Mouse (Mus musculus): ENCODE data around the gene Vmn1r34. TPM values are rescaled to one million over a fixed set of nuclear protein-coding genes. Genes with fewer than 3 reads are reported as not detected.

The Vmn1r34 gene
- not detected for total RNA-seq (2023)

GRCm38 (mm10) chr6:66643779-66644178 is at the start of gene Vmn1r34:
Gene Vmn1r34, minus strand, starts transcription at chr6:66643879.

DNA sequence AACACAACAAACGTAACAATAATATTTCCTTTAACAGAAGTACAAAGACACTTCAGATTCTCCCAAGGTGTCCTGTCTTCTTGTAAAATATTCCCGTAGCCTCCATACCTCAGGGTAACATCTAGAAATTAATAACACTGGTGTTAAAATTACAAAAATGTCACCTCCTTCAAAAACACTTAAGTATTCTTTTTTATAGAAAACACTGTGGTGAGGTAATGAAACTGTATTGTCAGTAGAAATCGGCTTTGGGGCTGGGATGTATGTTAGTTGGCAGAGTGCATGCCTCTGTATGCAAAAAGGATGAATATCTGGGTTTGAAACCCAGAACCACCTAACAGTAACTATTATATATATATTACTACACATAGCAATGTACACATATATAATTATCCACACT is 42.1 kb upstream of the Vmn1r34 start, which contains the start of gene Vmn1r35:
Vmn1r35 (minus strand) TSS at position 101 of the 400 bp plus-strand sequence.

DNA sequence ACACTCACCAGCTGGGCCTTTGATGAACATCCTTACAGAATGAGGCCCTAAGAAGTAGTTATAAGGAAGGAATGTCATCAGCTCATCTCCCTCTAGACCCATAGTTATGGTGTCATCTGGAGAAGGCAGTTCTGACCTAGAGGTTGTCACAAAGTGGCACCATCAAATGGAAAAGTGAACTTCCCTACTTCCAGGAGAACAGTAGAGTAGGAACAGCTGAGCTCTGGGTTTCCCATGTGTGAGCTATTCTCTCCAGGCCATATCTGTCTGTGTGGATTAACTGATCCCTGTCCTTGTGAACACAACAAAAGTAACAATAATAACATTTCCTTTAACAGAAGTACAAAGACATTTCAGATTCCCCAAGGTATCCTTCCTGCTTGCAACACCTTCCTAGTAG is 25.5 kb downstream of the Vmn1r34 start, which contains the start of gene Vmn1r33:
Vmn1r33 (minus strand) TSS at position 101 of the 400 bp plus-strand sequence.

Other genes starting within 250 kb of the Vmn1r34 start
- 13.3 TPM for gene Mad2l1, start 108.5 kb downstream of the Vmn1r34 start, total RNA-seq (2023)
- not detected for gene Vmn1r32, start 83.8 kb downstream of the Vmn1r34 start, total RNA-seq (2023)
- not detected for gene Vmn1r33, start 25.6 kb downstream of the Vmn1r34 start, total RNA-seq (2023)
- not detected for gene Vmn1r35, start 42.0 kb upstream of the Vmn1r34 start, total RNA-seq (2023)
- gene Vmn1r36, start 75.3 kb upstream of the Vmn1r34 start, total RNA-seq (2023): not detected
- not detected for gene Vmn1r37, start 85.5 kb upstream of the Vmn1r34 start, total RNA-seq (2023)
- not detected for gene Vmn1r38, start 138.7 kb upstream of the Vmn1r34 start, total RNA-seq (2023)
- not detected for gene Vmn1r39, start 166.7 kb upstream of the Vmn1r34 start, total RNA-seq (2023)

All from CD8-positive naive resting alpha-beta T cell, adult 57 days (primary cell).